Mouse (Mus musculus) neural tube, embryonic 10.5 days (tissue): ENCODE measurements at regions not wholly inside any gene's neighbourhood (a gene's known extent, or its start where the extent isn't known, plus 50 kb on each side); places are given as distances from the start of the nearest gene placed in this dataset.

Experiments used
- DNase-seq: peaks from one replicate; pipeline ENCODE4 v3.0.0-alpha.2; 2017; ENCODE audit warnings: low spot score; ENCODE audit errors: extremely low spot score

DNA sequence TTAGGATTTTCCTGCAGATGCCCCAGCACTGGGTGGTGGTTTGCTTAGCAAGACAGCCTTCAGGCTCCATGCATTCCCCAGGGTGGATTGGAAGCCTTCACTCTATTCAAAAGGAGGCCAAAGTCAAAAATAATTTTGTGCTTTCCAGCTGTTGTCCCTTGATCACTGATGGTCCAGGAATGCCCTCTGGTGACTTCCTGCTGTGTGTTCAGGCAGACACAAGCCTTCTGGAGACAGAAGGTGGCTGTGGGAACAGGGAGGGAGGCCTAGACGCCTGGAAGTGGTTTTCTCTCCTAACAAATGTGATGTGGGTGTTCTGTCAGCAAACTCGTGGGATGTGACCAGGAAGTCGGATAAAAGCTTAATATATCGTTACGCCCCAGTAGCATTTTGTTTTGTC is 81.3 kb downstream of the Atp6ap1l start:
- no peak for DNase-seq

- DNase-seq: no peak
These were observed 83.3 kb downstream of the Atp6ap1l start for GRCm38 (mm10) chr13:90821898-90822297.

GRCm38 (mm10) chr13:90820453-90820852 is 84.7 kb downstream of the Atp6ap1l start:
- no peak for DNase-seq

GRCm38 (mm10) chr13:90819934-90820333 is 85.2 kb downstream of the Atp6ap1l start:
- DNase-seq: no peak

- DNase-seq: no peak
These were observed 90.8 kb downstream of the Atp6ap1l start for GRCm38 (mm10) chr13:90814174-90814865.

GRCm38 (mm10) chr13:90810011-90810410 is 95.1 kb downstream of the Atp6ap1l start:
- DNase-seq: no peak

DNA sequence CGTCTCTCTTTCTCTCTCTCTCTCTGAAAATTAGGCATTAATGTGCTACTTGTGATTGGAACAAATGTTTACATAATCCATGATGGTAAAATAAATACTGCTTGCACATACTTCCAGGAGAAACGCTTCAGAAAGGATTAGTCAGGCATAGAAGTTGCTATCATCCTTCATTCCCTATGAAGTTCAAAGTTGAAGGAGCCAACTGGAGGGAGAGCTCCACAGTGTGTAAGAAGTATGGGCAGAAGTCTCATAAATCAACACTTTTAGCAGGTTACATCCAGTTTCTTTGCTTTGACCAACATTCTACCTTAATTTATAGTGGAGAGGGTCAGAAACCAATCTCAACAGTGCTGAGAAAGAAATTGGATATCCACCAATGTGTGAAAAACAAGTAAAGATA is 105.5 kb downstream of the Atp6ap1l start:
- no peak for DNase-seq

DNA sequence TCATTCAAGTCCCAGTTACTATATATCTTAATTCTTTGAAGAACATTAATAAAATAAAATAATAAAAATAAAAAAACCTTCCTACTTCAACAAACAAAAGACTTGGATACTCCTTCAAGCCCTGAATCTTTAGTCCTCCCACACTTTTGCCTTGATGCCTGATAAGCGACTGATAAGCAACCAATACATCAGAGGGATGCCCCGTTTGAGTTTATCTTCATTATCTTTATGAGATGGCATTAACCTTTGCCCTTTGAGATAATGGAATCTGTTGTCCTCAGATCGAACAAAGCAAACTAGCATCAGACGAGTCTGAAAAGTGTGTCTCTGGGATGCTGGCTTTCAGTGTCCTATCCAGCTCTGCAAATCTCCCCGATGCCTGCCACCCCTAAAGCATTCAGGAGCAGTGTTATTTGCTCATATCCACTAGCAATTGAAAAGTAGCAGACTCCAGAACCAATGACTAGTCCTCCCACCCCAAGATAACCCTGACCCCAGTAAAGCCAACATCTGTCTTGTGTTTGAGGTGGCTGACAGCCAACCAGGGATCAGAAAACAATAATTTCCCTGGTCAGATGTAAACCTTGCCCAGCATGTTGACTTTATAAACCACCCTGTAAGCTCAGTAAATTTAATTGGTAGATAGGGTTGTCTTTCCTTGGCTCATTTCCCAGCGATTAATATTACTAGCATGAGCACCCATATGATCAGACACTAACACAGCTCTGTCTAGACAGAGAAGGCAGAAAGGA is 106.2 kb downstream of the Atp6ap1l start:
- no peak for DNase-seq

DNA sequence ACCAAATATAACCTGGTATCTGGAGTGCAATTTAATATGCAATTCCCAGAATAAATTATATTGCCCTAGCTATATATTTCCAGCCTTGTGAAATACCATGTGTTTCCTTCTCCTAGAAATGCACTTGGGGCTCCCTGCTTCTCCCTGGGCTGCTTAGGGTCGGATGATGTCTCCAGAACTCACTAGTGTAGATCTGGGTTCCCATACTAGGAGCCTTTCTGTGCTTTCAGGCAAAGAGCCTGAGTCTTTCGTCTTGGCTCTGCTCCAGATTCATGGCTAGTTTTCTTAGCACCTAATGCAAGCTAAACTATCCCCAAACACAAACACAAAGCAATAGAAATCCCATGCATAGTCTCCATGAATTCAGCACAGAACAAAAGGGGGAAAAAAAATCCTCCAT is 106.8 kb downstream of the Atp6ap1l start:
- DNase-seq: no peak

DNA sequence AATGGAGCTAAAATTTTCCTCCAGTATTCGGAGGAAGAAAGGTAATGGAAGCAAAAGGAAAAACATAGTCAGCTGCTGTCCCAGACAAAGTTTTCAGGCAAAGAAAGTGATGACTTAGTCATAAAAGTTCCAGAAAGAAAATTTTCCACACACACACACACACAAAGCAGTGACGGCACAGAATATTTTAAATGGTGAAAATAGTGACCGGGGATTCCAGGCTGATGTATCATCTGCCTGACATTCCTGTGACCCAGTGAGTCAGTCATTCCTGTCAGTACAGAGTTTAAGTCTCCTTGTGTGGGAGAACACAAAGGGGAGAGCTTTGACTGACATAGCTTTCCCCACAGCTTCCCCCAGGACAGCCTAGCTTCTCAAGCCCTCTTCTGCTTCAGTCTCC is 107.9 kb downstream of the Atp6ap1l start:
- DNase-seq: no peak

DNA sequence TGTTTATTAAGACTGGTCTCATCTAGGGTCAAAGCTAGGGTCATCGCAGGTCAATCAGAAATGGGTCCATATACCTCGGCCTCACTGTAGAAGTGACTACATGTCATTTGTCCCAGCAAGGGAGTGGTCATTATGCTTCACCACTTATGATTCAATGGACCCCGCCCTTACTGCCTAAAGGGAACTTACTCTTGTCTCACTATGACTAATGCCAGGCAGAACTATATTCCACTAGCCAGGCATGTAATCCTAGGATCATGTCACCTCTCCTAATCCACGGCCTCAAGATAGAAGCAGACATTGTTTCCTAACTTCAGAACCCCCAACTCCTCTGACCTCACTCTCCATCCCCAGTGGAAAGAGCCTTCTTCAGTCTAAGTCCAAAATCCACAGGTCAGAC is 108.3 kb downstream of the Atp6ap1l start:
- no peak for DNase-seq

GRCm38 (mm10) chr13:90782435-90782834 is 122.7 kb downstream of the Atp6ap1l start:
- DNase-seq: no peak

DNA sequence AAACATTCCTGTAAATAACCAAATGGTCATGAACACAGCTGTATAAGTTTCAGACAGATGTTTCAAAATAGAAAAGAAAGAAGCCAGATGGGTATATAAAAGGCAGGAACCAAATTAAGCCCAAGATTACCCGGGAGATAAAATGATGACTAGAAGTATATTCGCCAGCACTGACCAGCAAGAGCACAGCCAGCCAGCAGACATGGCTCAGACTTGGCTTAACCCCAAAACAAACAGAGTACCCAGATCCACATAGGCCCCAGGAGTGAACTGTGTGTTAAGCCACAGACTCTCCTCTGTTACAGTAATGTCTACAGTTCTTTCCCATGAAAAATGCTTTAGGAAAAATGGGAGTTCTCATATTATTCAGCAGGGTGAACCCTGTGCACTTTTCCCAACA is 123.2 kb downstream of the Atp6ap1l start:
- DNase-seq: no peak

GRCm38 (mm10) chr13:90777952-90778298 is 127.2 kb downstream of the Atp6ap1l start:
- no peak for DNase-seq

GRCm38 (mm10) chr13:90777123-90777951 is 127.8 kb downstream of the Atp6ap1l start:
- DNase-seq: no peak

DNA sequence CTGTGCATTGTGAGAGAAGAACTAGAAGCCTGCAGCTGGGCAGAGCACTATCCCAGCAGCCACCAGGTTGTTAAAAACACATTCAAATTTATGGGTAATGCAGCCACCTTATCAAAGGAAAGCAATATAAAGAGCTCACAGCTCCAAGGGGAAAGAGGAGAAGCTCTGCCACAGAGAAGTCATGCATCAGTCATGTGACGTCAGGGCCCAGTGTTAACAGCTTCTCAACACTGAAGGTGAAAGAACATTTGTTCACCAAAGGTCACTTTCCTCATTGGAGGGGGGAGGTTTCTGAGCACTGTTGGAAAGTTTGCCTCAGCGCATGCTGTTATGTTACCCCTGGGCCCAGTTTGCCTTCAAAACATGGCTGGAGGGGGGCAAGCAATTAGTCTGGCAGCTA is 143.0 kb downstream of the Atp6ap1l start:
- DNase-seq: no peak

DNA sequence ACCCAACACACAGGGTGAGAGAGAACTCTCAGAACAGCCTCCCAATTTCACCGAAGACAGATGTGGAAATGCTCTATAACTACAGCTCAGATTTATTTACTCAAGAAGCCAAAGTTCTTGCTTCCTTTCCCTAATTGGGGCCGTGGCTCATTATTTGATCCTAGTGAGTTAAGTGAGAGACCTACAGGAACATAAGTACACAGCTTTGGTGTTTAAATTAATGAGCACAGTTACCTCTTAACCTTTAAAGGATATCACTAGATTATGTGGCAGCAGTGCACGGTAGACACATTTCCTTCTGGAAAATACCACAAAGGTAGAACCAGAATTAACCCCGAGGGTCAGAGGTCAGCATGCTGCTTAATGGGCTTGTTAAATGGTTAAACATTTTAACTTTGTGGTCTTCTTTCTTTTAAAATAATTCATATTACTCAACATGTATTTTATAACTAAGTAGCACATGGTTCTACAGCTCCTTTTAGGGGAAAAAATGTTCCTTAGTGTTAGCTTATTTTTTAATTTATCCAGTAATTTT is 144.6 kb downstream of the Atp6ap1l start:
- DNase-seq: no peak

DNA sequence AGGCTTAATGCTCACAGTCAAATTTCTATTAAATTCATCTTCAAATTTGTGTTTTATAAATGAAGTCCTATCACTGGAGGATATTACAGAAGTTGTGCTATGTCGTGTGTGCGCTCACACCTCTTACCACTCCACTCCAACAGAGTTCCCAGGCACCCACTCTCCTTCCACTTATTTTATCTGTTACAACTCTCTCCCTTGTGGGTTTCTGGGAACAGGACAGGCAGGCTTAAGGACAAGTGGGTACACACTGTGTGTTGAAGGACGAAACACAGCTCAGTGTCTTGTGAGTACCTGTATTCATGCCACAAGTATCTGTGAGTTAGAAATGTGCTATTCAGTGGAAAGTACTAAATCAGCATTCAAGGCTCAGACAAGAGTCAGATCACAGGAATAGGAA is 150.7 kb downstream of the Atp6ap1l start:
- no peak for DNase-seq

DNA sequence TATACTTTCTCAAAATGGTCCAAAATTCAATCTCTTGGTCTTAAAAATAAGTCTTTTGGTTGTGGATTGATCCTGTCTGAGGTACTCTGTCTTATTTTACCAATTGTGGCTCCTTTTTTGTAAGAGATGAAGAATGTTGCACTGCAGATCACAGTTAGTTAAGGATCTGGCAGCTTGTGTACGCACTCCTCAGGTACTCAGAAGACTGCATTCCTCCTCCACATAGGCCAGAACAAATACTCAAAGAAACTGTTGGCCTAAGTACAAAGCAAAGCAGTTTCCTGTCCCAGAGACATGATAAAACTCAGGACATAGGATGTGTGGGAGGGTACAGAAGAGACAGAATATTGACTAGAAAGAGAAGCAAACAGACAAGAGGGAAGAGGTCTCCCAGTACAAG is 155.4 kb downstream of the Atp6ap1l start:
- DNase-seq: no peak

DNA sequence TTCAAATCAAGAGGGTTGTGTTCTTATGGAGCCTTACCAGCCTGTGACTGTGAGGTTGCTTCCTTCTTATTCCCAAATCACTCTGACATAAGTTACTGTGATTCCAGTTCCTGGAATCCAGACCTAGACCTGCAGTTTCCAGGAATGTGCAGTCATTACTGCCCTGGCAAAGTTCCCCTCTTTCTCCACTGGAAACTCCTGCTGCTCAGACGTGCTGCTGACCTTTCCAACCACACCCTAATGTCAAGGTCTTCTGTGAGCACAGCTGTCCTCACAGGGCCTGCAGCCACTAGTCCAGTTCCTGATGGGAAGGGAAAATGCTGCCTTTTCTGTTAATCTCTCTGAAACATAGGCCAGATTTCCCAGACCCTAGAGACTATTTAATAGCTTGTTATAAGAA is 160.1 kb downstream of the Atp6ap1l start:
- DNase-seq: no peak

- DNase-seq: no peak
These were observed 162.3 kb downstream of the Atp6ap1l start for GRCm38 (mm10) chr13:90742615-90743402.
